Mouse (Mus musculus): ENCODE measurements around the gene Csn3.

The Csn3 gene

DNA sequence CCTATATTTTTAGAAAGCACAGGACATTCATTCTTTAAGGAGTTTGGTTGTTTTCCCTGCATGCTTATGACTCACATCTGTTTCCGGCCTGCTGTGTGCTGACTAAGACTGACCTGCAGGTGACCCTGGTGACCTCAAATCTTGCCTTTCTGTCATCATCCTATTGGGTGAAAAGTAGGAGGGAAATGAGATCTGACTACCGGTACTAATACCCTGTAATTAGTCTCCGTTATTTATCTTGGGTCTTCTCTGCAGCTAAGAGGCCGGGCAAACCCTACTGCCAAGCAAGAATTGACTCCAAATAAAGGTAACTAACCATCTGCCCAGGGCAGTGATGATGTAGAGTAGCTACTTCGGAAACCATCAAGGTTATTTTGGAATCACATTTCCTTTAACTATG lies at the start of gene Csn3:
Gene Csn3, plus strand, starts transcription at position 208 of the 400 bp plus-strand sequence.
- no peak for DNase-seq

GRCm38 (mm10) chr5:87884729-87885128 lies 40.6 kb upstream of the Csn3 start, which contains the start of gene Odam:
Gene Odam (plus strand): TSS chr5:87885029.
- DNase-seq: no peak

GRCm38 (mm10) chr5:87931603-87932002 lies 6.2 kb downstream of the Csn3 start:
- no peak for DNase-seq

DNA sequence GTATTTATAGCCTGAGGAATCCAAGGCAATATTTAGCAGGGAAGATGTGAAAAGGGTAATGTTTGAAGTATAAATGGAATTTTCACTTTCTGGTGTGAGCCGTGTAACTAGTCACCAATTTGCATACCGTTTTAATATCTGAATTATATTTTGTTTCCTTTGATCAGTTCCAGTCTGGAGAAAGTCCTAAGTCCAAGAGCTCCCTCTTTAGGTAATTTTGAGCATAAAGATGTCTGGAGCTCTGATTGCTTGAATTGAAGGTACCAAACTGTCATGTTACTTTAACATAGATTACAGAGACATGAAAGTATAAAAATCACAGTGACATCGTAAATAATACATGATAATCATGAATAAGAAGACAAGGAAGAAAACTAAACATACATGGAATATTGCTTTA lies 15.4 kb downstream of the Csn3 start:
- DNase-seq: no peak

DNA sequence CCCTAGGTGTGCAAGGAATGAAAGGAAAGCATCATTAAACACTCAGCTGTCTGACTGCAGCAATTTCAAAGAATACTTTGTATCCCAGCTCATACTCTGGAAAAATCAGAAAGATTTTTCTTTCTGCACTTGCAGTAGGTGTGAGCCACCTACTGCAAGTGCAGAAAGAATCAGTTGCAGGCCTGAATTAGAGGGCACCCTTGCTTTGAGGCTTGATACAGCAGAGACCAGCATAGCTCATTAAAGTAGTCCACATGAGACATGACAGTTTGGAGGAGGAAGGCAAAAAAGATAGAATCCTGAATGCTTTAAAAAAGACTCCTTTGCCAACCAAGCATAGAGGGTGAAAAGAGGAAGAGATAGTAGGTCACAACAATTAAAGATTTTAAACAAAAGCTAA lies 17.1 kb downstream of the Csn3 start:
- DNase-seq: no peak

DNA sequence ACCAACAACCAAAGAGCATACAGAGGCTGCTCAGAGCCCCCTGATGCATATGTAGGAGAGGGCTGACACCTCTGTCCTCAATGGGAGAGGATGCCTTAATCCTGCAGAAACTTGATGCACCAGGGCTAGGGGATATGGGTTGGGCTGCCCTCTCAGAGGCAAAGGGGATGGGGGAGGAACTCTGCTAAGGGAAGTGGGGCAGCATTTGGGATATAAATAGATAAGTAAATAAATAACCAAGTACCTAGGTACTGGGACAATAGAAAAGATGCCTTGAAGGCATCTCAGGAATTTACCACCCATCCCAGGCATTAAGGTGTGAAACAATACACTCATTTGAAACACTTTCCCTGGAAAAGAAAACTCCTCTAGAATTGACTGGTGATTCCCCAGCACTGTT lies 26.5 kb downstream of the Csn3 start:
- no peak for DNase-seq

DNA sequence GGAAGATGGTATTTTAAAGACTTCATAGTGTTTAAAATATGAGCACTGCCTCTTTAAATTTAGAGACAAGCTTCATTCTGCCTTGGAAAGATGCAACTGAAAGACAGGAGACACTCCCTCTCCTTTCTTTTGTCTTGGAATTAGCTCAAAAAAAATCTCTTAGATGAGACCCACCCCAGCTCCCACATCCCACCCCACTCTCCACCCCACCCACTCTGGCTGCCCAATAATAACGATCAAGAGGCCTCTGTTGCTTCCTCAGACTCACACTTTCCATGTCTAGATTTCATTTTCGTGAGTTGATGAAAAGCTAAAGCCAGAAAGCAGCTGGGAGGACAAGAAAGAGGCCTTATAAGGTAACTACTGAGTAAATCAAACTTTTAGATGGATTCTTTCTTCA lies 43.8 kb downstream of the Csn3 start, which contains the start of the genes 2310003L06Rik and Gm28434:
Gene 2310003L06Rik, plus strand, starts transcription at position 259 of the 400 bp plus-strand sequence.
Gene Gm28434, plus strand, starts transcription at position 317 of the 400 bp plus-strand sequence.
- no peak for DNase-seq

GRCm38 (mm10) chr5:87979139-87979538 lies 53.8 kb downstream of the Csn3 start, which contains the start of gene Cabs1:
Gene Cabs1 (plus strand): TSS chr5:87979439.
- DNase-seq: no peak
